Mouse (Mus musculus): Measurements from ENCODE around the gene Tnfsf4.

The Tnfsf4 gene

GRCm38 (mm10) chr1:161463388-161464085 is 68.3 kb downstream of the Tnfsf4 start:
- no peak for DNase-seq (ENCODE audit: low spot score)

Data from testis, postnatal 10 days (tissue).